Mouse (Mus musculus) limb, embryonic 14.5 days (tissue): Measurements from ENCODE around the gene Itpripl1. TPM values are rescaled to one million over a fixed set of nuclear protein-coding genes. Genes with fewer than 3 reads are reported as not detected.
"Not testable (repeated sequence)": the region's sequence is repeated elsewhere in the genome, so short reads cannot be mapped to it uniquely, and the experiment has no call there.

ENCODE experiments used
- ATAC-seq: fragments of 200-750 bp; cut with Nextera tagmentation; 2 replicates; pipeline ENCODE4 v1.8.0; 2017; ENCODE audit warnings: low read depth, moderate number of reproducible peaks, moderate TSS enrichment; ENCODE audit not compliant: low FRiP score
- DNase-seq: peaks from one replicate; pipeline ENCODE4 v3.0.0-alpha.2; 2015; ENCODE audit warnings: low spot score
- H3K27ac ChIP-seq: fragments of 300-500 bp; sonication (generic); replicated peaks from 2 replicates; pipeline ENCODE4 v1.5.1; 2014; ENCODE audit warnings: low read depth, mild to moderate bottlenecking, low read length, moderate library complexity, mixed read lengths
- H3K27me3 ChIP-seq: fragments of 300-500 bp; sonication (generic); 2 replicates; pipeline ENCODE4 v1.6.1; 2014; ENCODE audit warnings: low read length, mixed read lengths; ENCODE audit not compliant: control insufficient read depth, insufficient read depth
- H3K36me3 ChIP-seq: fragments of 300-500 bp; sonication (generic); 2 replicates; pipeline ENCODE4 v1.6.1; 2014; ENCODE audit warnings: mild to moderate bottlenecking, low read length, moderate library complexity, mixed read lengths; ENCODE audit not compliant: control insufficient read depth, insufficient read depth
- H3K4me1 ChIP-seq: fragments of 300-500 bp; sonication (generic); 2 replicates; pipeline ENCODE4 v1.6.1; 2014; ENCODE audit warnings: antibody characterized with exemption, low read length, mixed read lengths; ENCODE audit not compliant: control insufficient read depth, insufficient read depth
- H3K4me2 ChIP-seq: fragments of 300-500 bp; sonication (generic); replicated peaks from 2 replicates; pipeline ENCODE4 v1.6.1; 2014; ENCODE audit warnings: low read depth, mild to moderate bottlenecking, low read length, moderate library complexity; ENCODE audit not compliant: severe bottlenecking
- H3K4me3 ChIP-seq: fragments of 300-500 bp; sonication (generic); replicated peaks from 2 replicates; pipeline ENCODE4 v1.5.1; 2014; ENCODE audit warnings: low read length
- H3K9ac ChIP-seq: fragments of 300-500 bp; sonication (generic); 2 replicates; pipeline ENCODE4 v1.6.1; 2014; ENCODE audit warnings: mild to moderate bottlenecking, low read depth, low read length, moderate library complexity; ENCODE audit not compliant: severe bottlenecking
- H3K9me3 ChIP-seq: fragments of 300-500 bp; sonication (generic); 2 replicates; pipeline ENCODE4 v1.6.1; 2016; ENCODE audit warnings: low read length; ENCODE audit not compliant: control insufficient read depth
- POLR2A ChIP-seq: fragments of 200-500 bp; IDR thresholded peaks from 2 replicates; pipeline ENCODE4 v1.8.0; 2012; ENCODE audit warnings: inconsistent platforms, mild to moderate bottlenecking, moderate library complexity, borderline replicate concordance; ENCODE audit not compliant: insufficient read depth, insufficient read length; ENCODE audit errors: extremely low read depth
- WGBS: fragments of 180-500 bp; shearing (Covaris S2); extraction: QIAGEN DNeasy Blood & Tissue Kit; methylation state at CpG from one replicate; pipeline ENCODE4 v1.1.7; 2014; 5-methylcytosine and 5-hydroxymethylcytosine counted together
- polyA plus RNA-seq, 2 experiments: library from polyadenylated mRNA; depleted of rRNA in 1 of 2; stranded (reverse) in 1 of 2; unstranded in 1 of 2; fragments of >200 nt; fragmentation: Nextera tagmentation in 1 of 2; extraction: Ambion mirVana in 1 of 2; gene quantifications; 2 replicates each; pipeline versions ENCODE4 v1.2.1 to v1.2.3; 2012 to 2014

The Itpripl1 gene
- polyA plus RNA-seq, 2 experiments = 10.1 to 20.9 TPM

DNA sequence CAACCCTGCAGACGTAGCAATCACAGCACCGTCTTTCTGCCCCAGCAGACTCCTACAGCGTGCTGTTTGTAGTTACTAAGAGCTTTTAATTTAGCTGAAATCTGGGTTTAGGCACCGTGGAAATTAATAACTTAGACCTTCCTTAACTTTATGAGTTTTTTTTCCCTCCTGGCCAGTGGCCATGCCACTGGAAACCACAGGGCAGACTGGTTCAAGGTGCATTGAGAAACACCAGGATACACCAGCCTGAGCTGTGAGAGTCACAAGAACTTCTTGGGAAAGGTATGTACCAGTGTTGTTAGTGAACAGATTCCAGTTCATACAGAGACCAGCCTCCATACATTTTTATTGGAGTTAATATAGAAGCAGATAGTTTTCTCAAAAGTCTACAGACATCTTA is 4.8 kb downstream of the Itpripl1 start:
- 45% methylated on average over 4 of the region's 4 CpGs for WGBS
- no peak overlapping the region for H3K9ac ChIP-seq
- no peak for DNase-seq

DNA sequence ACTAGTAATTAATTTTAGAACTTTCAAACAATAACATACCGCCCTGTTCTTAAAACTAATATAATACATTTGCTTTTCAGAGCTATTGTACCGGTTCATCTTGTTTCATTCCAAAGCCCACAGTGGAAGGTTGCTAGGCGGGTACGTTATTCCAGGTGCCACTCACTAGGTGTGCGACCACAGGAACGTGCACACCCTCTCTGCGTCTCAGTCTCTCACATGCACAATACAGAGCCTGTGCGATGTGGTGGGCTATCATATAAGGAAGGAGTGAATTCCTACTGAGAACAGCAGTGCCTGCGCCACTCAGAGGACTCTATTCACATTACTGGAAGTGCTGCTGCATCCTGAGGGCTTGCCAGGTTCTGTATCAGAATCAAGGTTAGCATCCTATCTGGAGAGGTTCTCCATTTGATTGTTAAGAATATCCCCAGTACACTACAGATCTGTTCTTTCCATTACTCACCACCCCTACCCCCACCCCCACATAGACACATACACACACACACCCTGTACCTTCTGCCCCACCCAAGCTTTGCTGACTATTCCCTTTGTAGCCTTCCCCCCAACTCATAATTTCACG is 5.3 kb downstream of the Itpripl1 start:
- no peak for ATAC-seq
- Histone ChIP-seq H3K4me2 (no peak overlapping the region), H3K27me3 (no peaks in the 10 kb centered on the region), H3K9ac (no peak overlapping the region), H3K4me3 (no peak overlapping the region), H3K9me3 (no peaks in the 10 kb centered on the region), H3K4me1 (peaks cover 23% of the 10 kb centered on the region), H3K27ac (peak overlapping the region; percentile 58; the same call in 1 of the 2 replicates), H3K36me3 (peaks cover 16% of the 10 kb centered on the region; the same call in 1 of the 2 replicates)
- 74% methylated on average over 10 of the region's 10 CpGs for WGBS
- DNase-seq = no peak
- no peak for TF ChIP-seq POLR2A

More for the DNA sequence above, 4.8 kb downstream of the Itpripl1 start:
- Histone ChIP-seq H3K9me3 (no peaks in the 10 kb centered on the region), H3K4me2 (no peak overlapping the region), H3K4me3 (no peak overlapping the region), H3K27me3 (no peaks in the 10 kb centered on the region), H3K36me3 (peaks cover 16% of the 10 kb centered on the region; the same call in 1 of the 2 replicates), H3K27ac (peak overlapping the region; percentile 58; the same call in 1 of the 2 replicates), H3K4me1 (peaks cover 21% of the 10 kb centered on the region)
- no peak for ATAC-seq
- TF ChIP-seq POLR2A = no peak

DNA sequence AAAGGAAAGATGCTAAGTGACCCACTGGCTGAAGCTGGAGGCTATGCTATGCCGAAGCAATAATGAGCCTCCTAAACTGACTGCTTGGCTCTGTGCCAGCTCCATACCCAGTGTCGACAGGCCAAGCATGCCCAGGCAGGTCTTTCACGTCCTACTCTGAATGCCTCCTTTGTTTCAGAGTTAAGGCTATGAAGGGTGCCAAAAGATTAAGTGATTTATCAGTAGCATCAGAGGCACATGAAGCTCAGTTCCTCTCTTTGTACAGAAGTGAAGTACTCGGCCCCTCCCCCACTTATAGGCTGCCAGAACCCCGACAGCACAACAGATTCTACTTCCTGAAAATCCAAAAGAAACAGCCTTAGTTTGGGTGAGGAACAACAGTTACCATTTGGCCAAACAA is 6.3 kb downstream of the Itpripl1 start:
- Histone ChIP-seq H3K9me3 (no peaks in the 10 kb centered on the region), H3K4me1 (peaks cover 25% of the 10 kb centered on the region), H3K9ac (no peak overlapping the region), H3K36me3 (peaks cover 16% of the 10 kb centered on the region; the same call in 1 of the 2 replicates), H3K4me3 (no peak overlapping the region), H3K27me3 (no peaks in the 10 kb centered on the region), H3K27ac (peak overlapping the region; percentile 58), H3K4me2 (0 out of 2 replicates have a peak overlapping the region, but pooled peaks have one; percentile 0)
- DNase-seq (peak; percentile 84), ATAC-seq (0 out of 2 replicates have a peak, but pooled peaks have one; percentile 5)
- WGBS = 11% methylated on average over 5 of the region's 5 CpGs
- TF ChIP-seq POLR2A = no peak

DNA sequence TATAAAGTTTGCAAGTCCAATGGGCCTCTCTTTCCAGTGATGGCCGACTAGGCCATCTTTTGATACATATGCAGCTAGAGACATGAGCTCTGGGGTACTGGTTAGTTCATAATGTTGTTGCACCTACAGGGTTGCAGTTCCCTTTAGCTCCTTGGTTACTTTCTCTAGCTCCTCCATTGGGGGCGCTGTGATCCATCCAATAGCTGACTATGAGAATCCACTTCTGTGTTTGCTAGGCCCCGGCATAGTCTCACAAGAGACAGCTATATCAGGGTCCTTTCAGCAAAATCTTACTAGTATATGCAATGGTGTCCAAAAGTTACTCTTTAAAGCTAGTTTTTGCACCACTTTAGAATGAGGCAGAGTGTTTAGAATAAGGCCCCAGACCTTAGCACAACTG is 8.0 kb downstream of the Itpripl1 start:
- H3K4me2 ChIP-seq, H3K9me3 ChIP-seq, H3K27ac ChIP-seq, H3K4me3 ChIP-seq, H3K27me3 ChIP-seq, DNase-seq, H3K36me3 ChIP-seq, H3K9ac ChIP-seq, ATAC-seq: not testable (repeated sequence)
- peaks cover 25% of the 10 kb centered on the region for H3K4me1 ChIP-seq
- WGBS = 33% methylated on average over 2 of the region's 3 CpGs

DNA sequence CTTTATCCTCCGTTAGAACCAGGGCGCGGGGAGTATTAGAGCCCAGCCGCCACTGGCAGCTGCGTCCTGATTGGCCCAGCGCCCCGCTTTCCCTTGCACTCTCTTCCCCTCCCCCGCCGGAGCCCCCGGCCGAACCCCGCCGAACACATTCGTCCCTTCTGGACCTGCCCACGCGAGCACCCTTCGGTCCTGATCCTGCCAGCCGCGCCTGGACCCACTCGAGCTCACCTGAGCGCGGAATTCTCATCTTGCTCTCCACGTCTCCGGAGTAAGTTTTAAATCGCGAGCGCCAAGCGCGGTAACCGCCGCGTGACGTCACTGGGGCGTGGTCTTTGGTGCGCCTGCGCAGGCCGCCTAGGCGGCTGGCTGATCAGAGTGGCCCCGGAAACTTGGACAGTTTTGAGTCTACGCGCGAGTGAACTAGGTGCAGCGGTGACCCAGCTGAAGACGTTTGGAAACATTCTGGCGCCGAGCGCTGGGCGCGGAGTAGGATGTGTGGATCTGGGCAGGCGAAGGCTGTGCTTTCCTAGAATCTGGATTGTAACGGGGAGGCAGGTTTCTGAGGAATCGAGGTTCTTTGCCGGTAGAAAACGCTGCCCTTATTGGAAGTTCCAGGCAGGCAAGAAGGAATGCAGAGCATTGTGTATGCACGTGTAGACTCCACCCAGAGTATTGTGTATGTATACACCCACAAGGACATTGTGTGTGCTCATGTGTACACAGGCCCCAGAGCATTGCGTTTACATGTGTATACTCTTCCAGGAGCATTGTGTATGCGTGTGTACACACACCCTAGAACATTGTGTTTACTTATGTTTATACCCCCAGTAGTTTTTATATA is 9.4 kb downstream of the Itpripl1 start, which contains the start of gene Ncaph:
Ncaph (minus strand) TSS at position 334 of the 841 bp plus-strand sequence.
- peak; percentile 92 for ATAC-seq
- peak within 1 kb of the TSS; percentile 81 for H3K4me3 ChIP-seq
- peak; percentile 91; the same call in 1 of the 2 replicates for TF ChIP-seq POLR2A

More for the DNA sequence above, 9.4 kb downstream of the Itpripl1 start, which contains the start of gene Ncaph:
- H3K27me3 ChIP-seq = no peaks in the 10 kb centered on the region
- H3K36me3 ChIP-seq = no peaks in the 10 kb centered on the region
- H3K27ac ChIP-seq = peak within 1 kb of the TSS; percentile 87
- 2% methylated on average over 56 of the region's 57 CpGs for WGBS
- DNase-seq = peak; percentile 92
- H3K4me1 ChIP-seq = peaks cover 25% of the 10 kb centered on the region
- no peaks in the 10 kb centered on the region for H3K9me3 ChIP-seq
- peak within 1 kb of the TSS; percentile 77 for H3K9ac ChIP-seq
- H3K4me2 ChIP-seq = peak within 1 kb of the TSS; percentile 72
